Mouse (Mus musculus) ES-Bruce4 (cell line): ENCODE measurements around the gene Mlycd. TPM values are rescaled to one million over a fixed set of nuclear protein-coding genes. Genes with fewer than 3 reads are reported as not detected.

ENCODE experiments used
- H3K27ac ChIP-seq: 2 replicates; pipeline ENCODE4 v1.5.1; 2012; ENCODE audit warnings: low read length, inconsistent platforms; ENCODE audit not compliant: insufficient read depth
- H3K27me3 ChIP-seq: 2 replicates; pipeline ENCODE4 v1.6.1; 2012; ENCODE audit warnings: mild to moderate bottlenecking, low read length, inconsistent platforms; ENCODE audit not compliant: control insufficient read depth, poor library complexity, insufficient read depth, severe bottlenecking
- H3K36me3 ChIP-seq: 2 replicates; pipeline ENCODE4 v1.6.1; 2012; ENCODE audit warnings: inconsistent platforms, mild to moderate bottlenecking, low read length, moderate library complexity; ENCODE audit not compliant: control insufficient read depth, poor library complexity, insufficient read depth, severe bottlenecking
- H3K4me1 ChIP-seq: one replicate; pipeline ENCODE4 v1.8.1; 2011; ENCODE audit warnings: low read length; ENCODE audit not compliant: control insufficient read depth, insufficient read depth
- H3K4me3 ChIP-seq: 2 replicates; pipeline ENCODE4 v1.5.1; 2011; ENCODE audit warnings: low read depth, mild to moderate bottlenecking, low read length
- H3K9ac ChIP-seq: 2 replicates; pipeline ENCODE4 v1.6.1; 2012; ENCODE audit warnings: low read depth, mild to moderate bottlenecking, inconsistent platforms; ENCODE audit not compliant: poor library complexity, severe bottlenecking
- H3K9me3 ChIP-seq: replicated peaks from 2 replicates; pipeline ENCODE4 v1.6.1; 2012; ENCODE audit warnings: mild to moderate bottlenecking, low read length, inconsistent platforms; ENCODE audit not compliant: control insufficient read depth, poor library complexity, insufficient read depth, severe bottlenecking
- CTCF ChIP-seq: IDR thresholded peaks from one replicate; pipeline ENCODE4 v1.8.1; 2011; ENCODE audit warnings: low read depth, low read length
- EP300 ChIP-seq: IDR thresholded peaks from 2 replicates; pipeline ENCODE4 v1.6.1; 2011; ENCODE audit warnings: low read depth, low read length; ENCODE audit not compliant: insufficient read depth
- POLR2A ChIP-seq: IDR thresholded peaks from one replicate; pipeline ENCODE4 v1.8.1; 2011; ENCODE audit warnings: low read length; ENCODE audit not compliant: insufficient read depth
- polyA plus RNA-seq: library from polyadenylated mRNA; stranded (reverse); fragments of >200 nt; gene quantifications from 2 replicates; pipeline ENCODE4 v1.2.4, GENCODE M21; 2011; ENCODE audit warnings: low read depth; ENCODE audit not compliant: missing spikeins, insufficient read depth, insufficient read length

Mlycd gene
- 6.9 and 7.4 TPM in 2 replicates for polyA plus RNA-seq

DNA sequence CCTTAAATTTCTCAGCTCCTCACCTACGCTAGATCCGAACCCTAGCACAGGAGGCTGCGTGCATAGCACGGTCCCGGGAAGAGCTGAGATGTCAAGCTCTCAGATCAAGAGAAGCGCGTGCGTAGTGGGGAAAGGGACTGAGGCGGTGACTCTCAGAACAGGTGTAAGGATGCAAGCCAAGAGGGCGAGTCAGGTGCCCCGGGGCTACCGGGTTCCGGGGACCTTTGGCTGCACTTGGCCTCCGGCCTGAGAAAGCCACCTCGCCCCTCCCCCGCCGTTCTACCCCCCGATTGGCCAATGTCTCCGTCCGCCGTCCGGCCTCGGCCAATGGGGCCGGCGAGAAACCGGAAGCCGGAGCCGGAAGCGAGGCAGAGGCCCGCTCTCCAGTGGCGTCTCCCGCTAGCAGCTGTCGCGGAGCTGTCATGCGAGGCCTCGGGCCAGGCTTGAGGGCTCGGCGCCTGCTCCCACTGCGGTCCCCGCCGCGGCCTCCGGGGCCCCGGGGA, at the start of gene Mlycd:
Gene Mlycd, plus strand, starts transcription at position 355 of the 503 bp plus-strand sequence.
- Histone ChIP-seq H3K27ac (no peak within 1 kb of the TSS), H3K4me3 (peak within 1 kb of the TSS; percentile 76), H3K9ac (peak within 1 kb of the TSS; percentile 82), H3K9me3 (no peaks in the 10 kb centered on the region), H3K4me1 (no peaks in the 10 kb centered on the region), H3K27me3 (0 out of 2 replicates have a peak, but pooled peaks cover 2% of the 10 kb centered on the region), H3K36me3 (no peaks in the 10 kb centered on the region)
- TF ChIP-seq CTCF (no peak), POLR2A (no peak), EP300 (0 out of 2 replicates have a peak, but pooled peaks have one; percentile 10)

DNA sequence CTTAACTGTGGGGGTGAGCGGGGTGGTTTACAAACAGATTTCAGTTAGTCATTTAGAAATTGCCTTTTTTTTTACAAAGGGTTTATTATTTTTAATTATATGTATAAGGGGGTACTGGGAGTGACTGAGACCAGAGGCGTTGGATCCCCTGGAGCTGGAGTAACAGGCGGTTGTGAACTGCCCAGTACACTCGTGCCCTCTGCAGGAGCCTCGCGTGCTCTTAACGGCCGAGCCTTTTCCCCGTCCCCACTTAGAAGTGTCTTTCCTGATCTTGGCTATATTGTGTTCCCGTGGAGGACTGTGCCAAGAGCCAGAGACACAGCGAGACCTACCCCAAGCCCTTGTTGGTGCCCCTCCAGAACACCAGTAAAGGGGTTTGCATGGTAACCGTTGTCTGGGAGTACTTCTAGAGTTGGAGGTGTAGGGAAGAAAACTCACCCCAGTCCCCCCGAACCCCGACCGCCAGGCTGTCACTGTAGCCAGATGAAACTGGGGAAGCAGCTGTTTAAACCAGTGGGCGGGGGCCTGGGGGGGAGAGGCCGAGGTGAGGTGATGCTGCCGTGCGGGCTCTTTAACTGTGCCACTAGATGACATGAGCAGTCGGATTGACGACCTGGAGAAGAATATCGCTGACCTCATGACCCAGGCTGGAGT, 49.5 kb upstream of the Mlycd start:
- Histone ChIP-seq H3K36me3 (peaks cover 29% of the 10 kb centered on the region), H3K4me3 (peak overlapping the region; percentile 86), H3K9me3 (no peaks in the 10 kb centered on the region), H3K27ac (no peak overlapping the region), H3K4me1 (no peaks in the 10 kb centered on the region), H3K27me3 (no peaks in the 10 kb centered on the region), H3K9ac (peak overlapping the region; percentile 89)
- no peak for TF ChIP-seq EP300
- no peak for TF ChIP-seq POLR2A
- no peak for TF ChIP-seq CTCF

DNA sequence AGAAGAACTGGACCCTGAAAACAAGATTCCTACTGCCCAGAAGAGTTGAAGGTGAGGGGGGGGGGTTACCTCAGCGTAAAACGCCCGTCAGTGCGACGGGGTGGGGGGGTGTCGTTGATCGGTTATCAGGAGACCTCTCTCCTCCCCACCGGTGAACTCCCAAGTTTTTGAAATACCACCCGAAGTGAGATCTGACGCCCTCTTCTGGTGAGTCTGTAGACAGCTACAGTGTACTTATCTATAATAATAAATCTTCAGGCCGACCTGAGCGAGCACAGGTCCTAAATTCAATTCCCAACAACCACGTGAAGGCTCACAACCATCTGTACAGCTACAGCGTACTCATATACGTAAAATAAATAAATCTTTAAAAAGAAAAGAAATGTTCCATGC, 49.0 kb upstream of the Mlycd start:
- no peak overlapping the region for H3K27ac ChIP-seq
- H3K4me1 ChIP-seq, result no peaks in the 10 kb centered on the region
- TF ChIP-seq EP300 (no peak), CTCF (no peak)
- H3K4me3 ChIP-seq, result peak overlapping the region; percentile 86
- peak overlapping the region; percentile 89 for H3K9ac ChIP-seq
- peaks cover 29% of the 10 kb centered on the region for H3K36me3 ChIP-seq
- no peaks in the 10 kb centered on the region for H3K9me3 ChIP-seq
- H3K27me3 ChIP-seq, result no peaks in the 10 kb centered on the region

DNA sequence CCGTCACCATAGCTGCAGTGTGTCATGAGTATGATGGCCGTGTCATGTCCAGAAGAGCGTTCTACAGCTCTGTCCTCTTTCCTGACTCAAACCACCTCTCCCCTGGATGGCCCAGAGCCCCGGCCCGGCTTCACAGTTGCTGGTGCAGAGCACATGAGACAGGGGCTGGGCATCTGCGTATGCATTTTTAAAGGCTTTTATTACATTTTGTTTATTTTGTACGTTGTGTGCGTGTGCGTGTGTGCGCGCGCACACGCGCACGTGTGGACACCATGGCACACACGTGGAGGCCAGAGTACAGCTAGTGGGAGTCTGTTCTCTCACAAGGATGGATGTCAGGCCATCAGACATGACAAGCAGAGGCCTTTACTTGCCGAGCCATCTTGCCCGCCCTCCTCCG, 43.0 kb upstream of the Mlycd start:
- Histone ChIP-seq H3K9me3 (no peaks in the 10 kb centered on the region), H3K27me3 (no peaks in the 10 kb centered on the region), H3K36me3 (peaks cover 27% of the 10 kb centered on the region), H3K9ac (no peak overlapping the region), H3K4me1 (no peaks in the 10 kb centered on the region), H3K27ac (no peak overlapping the region), H3K4me3 (no peak overlapping the region)
- TF ChIP-seq EP300 (no peak), CTCF (no peak), POLR2A (no peak)

DNA sequence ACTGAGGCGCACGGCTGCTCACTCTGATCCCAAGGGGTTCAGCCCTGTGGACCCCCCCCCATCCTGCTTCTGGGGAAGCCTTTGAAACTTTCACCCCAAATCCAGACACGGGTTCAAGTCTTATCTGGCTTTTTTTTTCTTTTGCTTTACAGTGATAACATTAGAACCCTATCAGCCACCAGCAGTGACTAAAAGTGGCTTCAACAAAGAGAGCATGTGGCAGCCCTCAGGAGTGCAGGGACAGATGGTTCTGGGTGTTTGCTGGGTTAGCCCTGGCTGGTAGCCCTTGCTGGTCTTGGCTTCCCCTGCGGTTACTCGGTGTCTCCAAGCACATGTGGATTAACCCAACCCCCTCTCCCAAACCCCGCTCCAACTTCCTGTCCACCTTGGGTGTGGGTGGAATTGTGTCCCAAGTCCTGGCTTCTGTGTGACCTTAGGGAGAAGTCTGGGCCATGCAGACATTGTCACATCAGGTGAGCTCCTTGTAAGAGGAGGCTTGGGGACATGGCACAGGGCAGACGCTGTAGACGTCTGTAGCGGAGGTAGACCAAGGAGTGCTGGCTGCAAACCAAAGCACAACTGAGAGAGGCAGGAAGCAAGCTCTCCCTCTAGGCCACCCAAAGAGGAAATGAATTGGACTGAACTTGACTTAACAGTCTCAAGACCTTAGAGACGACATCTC, 41.6 kb upstream of the Mlycd start:
- no peaks in the 10 kb centered on the region for H3K27me3 ChIP-seq
- H3K9ac ChIP-seq, result no peak overlapping the region
- H3K4me1 ChIP-seq, result no peaks in the 10 kb centered on the region
- no peak for TF ChIP-seq POLR2A
- no peak for TF ChIP-seq CTCF
- no peak for TF ChIP-seq EP300
- H3K9me3 ChIP-seq, result no peaks in the 10 kb centered on the region
- peaks cover 12% of the 10 kb centered on the region for H3K36me3 ChIP-seq
- H3K4me3 ChIP-seq, result no peak overlapping the region
- no peak overlapping the region for H3K27ac ChIP-seq

DNA sequence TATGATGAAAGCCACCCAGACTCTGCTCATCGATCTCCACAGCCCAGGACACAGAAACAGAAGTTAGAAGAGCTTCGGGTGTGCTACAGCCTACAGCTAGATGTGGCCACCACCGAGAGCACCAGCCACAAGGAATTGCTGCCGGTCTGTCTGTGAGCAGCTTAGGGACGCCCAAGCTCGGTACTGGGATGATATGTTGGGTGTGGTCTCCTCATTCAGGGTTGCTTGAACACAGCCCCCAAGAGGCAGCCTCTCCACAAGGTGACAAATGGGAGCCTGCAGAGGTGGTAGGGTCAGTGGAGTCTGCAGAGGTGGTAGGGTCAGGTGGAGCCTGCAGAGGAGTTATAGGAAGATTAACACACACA, 41.0 kb upstream of the Mlycd start:
- Histone ChIP-seq H3K27me3 (no peaks in the 10 kb centered on the region), H3K9me3 (no peaks in the 10 kb centered on the region), H3K9ac (no peak overlapping the region), H3K4me3 (no peak overlapping the region), H3K27ac (no peak overlapping the region), H3K4me1 (no peaks in the 10 kb centered on the region), H3K36me3 (peaks cover 8% of the 10 kb centered on the region)
- TF ChIP-seq EP300 (no peak), CTCF (no peak), POLR2A (no peak)
